In genomic region chr19:57724920-57725319, GRCm38 (mm10) we compare ENCODE assay signal across 9 mouse cellular contexts.
DNase-seq lines count a peak whose midpoint lies in the region; ATAC-seq and TF ChIP-seq lines count a peak whose summit lies in the region.
"Had no signal": no experiment of that assay in that cellular context is flagged by ENCODE, and none has a peak within 500 bp of the region (broad histone marks: within the 10 kb centered on the region; RNA-seq: fewer than 3 reads in every experiment).

No protein-coding gene starts in this region.

- no peak overlapping the region for H3K27ac ChIP-seq in testis, adult 2 months (ENCODE audit: control insufficient read depth, insufficient read depth, low read depth, low read length)
- H3K27ac ChIP-seq in neural tube, embryonic 15.5 days (replicated peaks): no peak overlapping the region
- H3K27ac ChIP-seq: limb, embryonic 13.5 days had no signal

- DNase-seq in heart, adult 18-20 months: peak; percentile 30 to 60
- DNase-seq in heart, postnatal 25 days (ENCODE audit: low spot score): no peak
- peak; percentile 83 for DNase-seq in adrenal gland, postnatal 14 days
- DNase-seq in heart, postnatal 14 days: peak; percentile 32 to 50
- peak; percentile 72 for DNase-seq in lung, postnatal 14 days

- ATAC-seq in neural tube, embryonic 15.5 days (ENCODE audit: low FRiP score): no peak

- H3ac ChIP-seq in C2C12 (ENCODE audit: control insufficient read depth, insufficient read length, low read depth): no peak overlapping the region

- no peak for TF ChIP-seq POLR2A in testis, adult 2 months (IDR thresholded peaks at IDR 0.05; ENCODE audit: control insufficient read depth, low read depth, low read length)

- H3K79me2 ChIP-seq in C2C12 (ENCODE audit: control insufficient read depth, insufficient read depth): no peaks in the 10 kb centered on the region

- H3K9ac ChIP-seq in neural tube, embryonic 15.5 days (replicated peaks): no peak overlapping the region
- H3K9ac ChIP-seq: limb, embryonic 13.5 days had no signal

- intact Hi-C loops in heart, postnatal 25 days (cut with DNase I): no loop called here
- intact Hi-C loops in heart, postnatal 14 days (cut with DNase I): no loop called here

- TF ChIP-seq CTCF in C2C12 (IDR thresholded peaks at IDR 0.05; ENCODE audit: control insufficient read depth, insufficient read depth, insufficient read length): peak; percentile 29
- TF ChIP-seq CTCF in testis, adult 2 months (IDR thresholded peaks at IDR 0.05; ENCODE audit: control insufficient read depth, insufficient read depth, insufficient replicate concordance, low read depth, low read length): peak; percentile 91; the same call in 1 of the 2 replicates

- H3K4me1 ChIP-seq in testis, adult 2 months (ENCODE audit: control insufficient read depth, insufficient read depth, low read length): no peaks in the 10 kb centered on the region
- H3K4me1 ChIP-seq in neural tube, embryonic 15.5 days: no peaks in the 10 kb centered on the region
- H3K4me1 ChIP-seq: limb, embryonic 13.5 days had no signal

- no peak overlapping the region for H3K4me2 ChIP-seq in neural tube, embryonic 15.5 days
- H3K4me2 ChIP-seq: limb, embryonic 13.5 days had no signal

- H3K36me3 ChIP-seq in C2C12 (ENCODE audit: control insufficient read depth, insufficient read depth): no peaks in the 10 kb centered on the region
- no peaks in the 10 kb centered on the region for H3K36me3 ChIP-seq in testis, adult 2 months (ENCODE audit: control insufficient read depth, insufficient read depth, low read length)
- H3K36me3 ChIP-seq in neural tube, embryonic 15.5 days: no peaks in the 10 kb centered on the region

- 82% methylated on average over 6 of the region's 6 CpGs for WGBS in neural tube, embryonic 15.5 days

- no peak overlapping the region for H3K4me3 ChIP-seq in C2C12 (ENCODE audit: insufficient read depth, poor library complexity, severe bottlenecking)
- H3K4me3 ChIP-seq in testis, adult 2 months (ENCODE audit: control insufficient read depth, low read depth, low read length): no peak overlapping the region
- H3K4me3 ChIP-seq in neural tube, embryonic 15.5 days (replicated peaks): no peak overlapping the region
- H3K4me3 ChIP-seq: limb, embryonic 13.5 days had no signal

- H3K79me3 ChIP-seq in C2C12 (ENCODE audit: low read depth): no peaks in the 10 kb centered on the region

- H3K9me3 ChIP-seq in neural tube, embryonic 15.5 days (replicated peaks): no peaks in the 10 kb centered on the region
- H3K9me3 ChIP-seq: limb, embryonic 13.5 days had no signal

- no peaks in the 10 kb centered on the region for H3K27me3 ChIP-seq in C2C12 (ENCODE audit: control insufficient read depth, insufficient read depth, insufficient read length)
- no peaks in the 10 kb centered on the region for H3K27me3 ChIP-seq in testis, adult 2 months (ENCODE audit: control insufficient read depth, insufficient read depth, low read length)
- no peaks in the 10 kb centered on the region for H3K27me3 ChIP-seq in neural tube, embryonic 15.5 days (replicated peaks)
- H3K27me3 ChIP-seq: limb, embryonic 13.5 days had no signal

TF ChIP-seq in C2C12, 6 proteins besides CTCF, POLR2A, EP300 and RAD21:
- TF ChIP-seq MYOG (IDR thresholded peaks at IDR 0.05; ENCODE audit: control insufficient read depth, extremely low read depth, insufficient read length) (no peak), USF1 (IDR thresholded peaks at IDR 0.05; ENCODE audit: low read depth) (no peak), CEBPB (IDR thresholded peaks at IDR 0.05; ENCODE audit: low read depth) (no peak), MAX (IDR thresholded peaks at IDR 0.05) (no peak), MYOD1 (IDR thresholded peaks at IDR 0.05; ENCODE audit: control insufficient read depth, insufficient read length, low read depth) (no peak), FOSL1 (IDR thresholded peaks at IDR 0.05; ENCODE audit: insufficient read depth, low read length, poor library complexity, severe bottlenecking) (no peak)
